Mouse (Mus musculus): ENCODE measurements at regions not wholly inside any gene's neighbourhood (a gene's known extent, or its start where the extent isn't known, plus 50 kb on each side); places are given as distances from the start of the nearest gene placed in this dataset. TPM values are rescaled to one million over a fixed set of nuclear protein-coding genes. Genes with fewer than 3 reads are reported as not detected.

Small RNA genes lying in the stretch of these regions (microRNA-seq; reads per million reads assigned to microRNA genes)
- gene Gm23075 = not detected
